Mouse (Mus musculus): ENCODE data around the gene Gap43. TPM values are rescaled to one million over a fixed set of nuclear protein-coding genes. Genes with fewer than 3 reads are reported as not detected.

Gap43 gene
- polyA plus RNA-seq, 1 experiment from 2014 or later = 0.53 TPM

DNA sequence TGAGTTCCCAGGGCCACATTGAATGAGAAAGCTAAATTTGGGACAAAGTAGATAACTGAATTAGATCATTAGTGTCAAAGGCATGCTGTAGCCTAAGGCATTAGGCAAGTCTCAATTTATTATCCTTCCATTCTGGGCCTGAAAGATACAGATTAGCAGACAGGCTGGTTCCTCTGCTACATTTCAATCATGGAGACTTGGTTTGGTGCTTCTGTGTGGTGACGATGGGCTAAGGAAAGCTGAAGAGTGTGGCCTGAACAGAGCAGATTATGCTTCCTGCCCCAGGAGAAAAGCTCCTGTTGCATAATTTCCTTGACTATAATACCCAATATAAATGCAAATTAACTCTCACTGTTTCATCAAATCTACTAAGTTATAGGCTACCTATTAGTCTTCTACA is 31.7 kb downstream of the Gap43 start:
- WGBS (ENCODE audit: insufficient replicate concordance) = 65% methylated on average over 1 of the region's 1 CpGs
- H3K4me3 ChIP-seq (ENCODE audit: low read depth, low read length) = no peak overlapping the region
- no peak for TF ChIP-seq EP300 (IDR thresholded peaks at IDR 0.05; ENCODE audit: low read depth)
- TF ChIP-seq CTCF (IDR thresholded peaks at IDR 0.05; ENCODE audit: low read depth) = no peak
- DNase-seq (no peak), ATAC-seq (no peak)
- H3K9me3 ChIP-seq (ENCODE audit: low read length) = no peaks in the 10 kb centered on the region
- H3K9ac ChIP-seq (replicated peaks) = no peak overlapping the region
- H3K4me1 ChIP-seq (ENCODE audit: insufficient read depth) = no peaks in the 10 kb centered on the region
- no peaks in the 10 kb centered on the region for H3K36me3 ChIP-seq (replicated peaks; ENCODE audit: insufficient read depth, low read length)
- no peak overlapping the region for H3K4me2 ChIP-seq (ENCODE audit: low read depth, low read length)
- no peaks in the 10 kb centered on the region for H3K27me3 ChIP-seq (ENCODE audit: insufficient read depth, low read length)
- H3K27ac ChIP-seq (ENCODE audit: low read depth) = no peak overlapping the region

- H3K9ac ChIP-seq (replicated peaks) = no peak overlapping the region
- no peak overlapping the region for H3K4me3 ChIP-seq (ENCODE audit: low read depth, low read length)
- 3% methylated on average over 14 of the region's 14 CpGs for WGBS (ENCODE audit: insufficient replicate concordance)
- H3K36me3 ChIP-seq (replicated peaks; ENCODE audit: insufficient read depth, low read length) = no peaks in the 10 kb centered on the region
- TF ChIP-seq EP300 (IDR thresholded peaks at IDR 0.05; ENCODE audit: low read depth) (no peak), CTCF (IDR thresholded peaks at IDR 0.05; ENCODE audit: low read depth) (no peak)
- H3K4me2 ChIP-seq (ENCODE audit: low read depth, low read length) = peak overlapping the region; percentile 19; the same call in 1 of the 2 replicates
- H3K9me3 ChIP-seq (ENCODE audit: low read length) = no peaks in the 10 kb centered on the region
- ATAC-seq = peak; percentile 53
- no peaks in the 10 kb centered on the region for H3K27me3 ChIP-seq (ENCODE audit: insufficient read depth, low read length)
- no peaks in the 10 kb centered on the region for H3K4me1 ChIP-seq (ENCODE audit: insufficient read depth)
- peak; percentile 20 for DNase-seq
- peak overlapping the region; percentile 22; the same call in 1 of the 2 replicates for H3K27ac ChIP-seq (ENCODE audit: low read depth)
Measured at GRCm38 (mm10) chr16:42305934-42306701, 34.3 kb downstream of the Gap43 start.

DNA sequence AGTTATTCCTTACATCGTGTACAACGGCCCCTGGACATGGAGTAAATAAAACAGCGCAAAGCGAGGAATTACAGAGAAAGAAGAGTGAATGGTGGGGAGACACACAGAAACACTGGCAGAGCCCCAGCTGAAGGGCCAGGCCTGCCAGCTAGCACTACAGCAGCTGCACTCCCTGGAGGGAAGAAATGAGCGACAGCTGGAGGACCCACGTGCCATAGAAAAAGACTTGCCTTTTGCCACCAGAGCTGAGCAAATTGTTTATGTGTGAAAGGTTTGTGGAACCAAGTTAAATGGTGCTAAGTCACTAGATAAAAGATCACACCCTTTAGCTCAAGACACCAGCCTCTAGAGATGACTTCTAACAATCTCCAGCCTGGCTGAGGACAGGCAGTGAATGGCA is 37.0 kb downstream of the Gap43 start:
- no peak overlapping the region for H3K27ac ChIP-seq (ENCODE audit: low read depth)
- ATAC-seq (no peak), DNase-seq (no peak)
- TF ChIP-seq EP300 (IDR thresholded peaks at IDR 0.05; ENCODE audit: low read depth) (no peak), CTCF (IDR thresholded peaks at IDR 0.05; ENCODE audit: low read depth) (no peak)
- no peaks in the 10 kb centered on the region for H3K36me3 ChIP-seq (replicated peaks; ENCODE audit: insufficient read depth, low read length)
- H3K4me1 ChIP-seq (ENCODE audit: insufficient read depth) = no peaks in the 10 kb centered on the region
- no peaks in the 10 kb centered on the region for H3K9me3 ChIP-seq (ENCODE audit: low read length)
- WGBS (ENCODE audit: insufficient replicate concordance) = 72% methylated on average over 6 of the region's 6 CpGs
- H3K9ac ChIP-seq (replicated peaks) = no peak overlapping the region
- no peak overlapping the region for H3K4me3 ChIP-seq (ENCODE audit: low read depth, low read length)
- no peak overlapping the region for H3K4me2 ChIP-seq (ENCODE audit: low read depth, low read length)
- no peaks in the 10 kb centered on the region for H3K27me3 ChIP-seq (ENCODE audit: insufficient read depth, low read length)

DNA sequence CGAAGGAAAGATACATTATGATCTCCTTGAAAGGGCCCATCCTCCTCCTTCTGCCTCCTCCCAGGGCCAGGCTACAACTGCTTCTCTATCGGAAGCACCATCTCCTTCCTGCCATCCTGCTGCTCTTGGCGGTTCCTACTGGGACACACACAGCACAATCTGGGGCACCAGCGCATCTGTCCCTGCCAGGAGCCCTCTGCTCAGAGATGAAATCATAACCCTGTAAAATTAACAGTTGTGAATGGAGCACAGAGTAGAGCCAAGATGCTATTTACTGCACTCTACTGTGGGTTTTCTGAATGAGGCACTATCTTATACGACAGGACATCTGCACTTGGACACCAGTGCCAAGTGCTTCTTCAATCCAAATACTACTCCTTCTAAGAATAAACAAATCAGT is 46.0 kb downstream of the Gap43 start:
- no peaks in the 10 kb centered on the region for H3K36me3 ChIP-seq (replicated peaks; ENCODE audit: insufficient read depth, low read length)
- no peak overlapping the region for H3K4me2 ChIP-seq (ENCODE audit: low read depth, low read length)
- no peaks in the 10 kb centered on the region for H3K9me3 ChIP-seq (ENCODE audit: low read length)
- no peaks in the 10 kb centered on the region for H3K4me1 ChIP-seq (ENCODE audit: insufficient read depth)
- no peak overlapping the region for H3K4me3 ChIP-seq (ENCODE audit: low read depth, low read length)
- H3K27ac ChIP-seq (ENCODE audit: low read depth) = no peak overlapping the region
- WGBS (ENCODE audit: insufficient replicate concordance) = 75% methylated on average over 5 of the region's 5 CpGs
- ATAC-seq = no peak
- H3K27me3 ChIP-seq (ENCODE audit: insufficient read depth, low read length) = no peaks in the 10 kb centered on the region
- TF ChIP-seq EP300 (IDR thresholded peaks at IDR 0.05; ENCODE audit: low read depth) = no peak
- TF ChIP-seq CTCF (IDR thresholded peaks at IDR 0.05; ENCODE audit: low read depth) = no peak
- DNase-seq = no peak
- H3K9ac ChIP-seq (replicated peaks) = no peak overlapping the region

DNA sequence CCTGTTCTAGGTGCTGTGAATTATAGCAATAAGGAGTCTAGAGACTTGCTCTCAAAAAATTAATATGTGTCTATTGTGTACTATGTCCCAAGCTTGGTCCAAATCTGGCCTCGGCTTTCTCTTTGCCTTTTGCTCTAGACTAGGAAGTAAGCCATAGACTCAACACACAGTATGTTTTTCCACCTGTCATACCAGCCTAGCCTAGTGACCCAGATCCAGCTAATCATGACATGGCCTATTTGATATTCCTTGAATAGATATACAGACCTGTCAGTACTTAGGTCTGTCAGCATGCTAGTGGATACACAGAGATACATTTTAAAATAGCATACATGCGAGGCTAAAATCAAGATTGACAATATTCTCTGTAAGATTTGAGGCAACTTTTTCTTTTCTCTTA is 46.4 kb downstream of the Gap43 start:
- WGBS (ENCODE audit: insufficient replicate concordance) = 75% methylated on average over 2 of the region's 2 CpGs
- H3K27ac ChIP-seq (ENCODE audit: low read depth) = no peak overlapping the region
- no peak overlapping the region for H3K4me2 ChIP-seq (ENCODE audit: low read depth, low read length)
- no peak overlapping the region for H3K9ac ChIP-seq (replicated peaks)
- no peak overlapping the region for H3K4me3 ChIP-seq (ENCODE audit: low read depth, low read length)
- TF ChIP-seq CTCF (IDR thresholded peaks at IDR 0.05; ENCODE audit: low read depth) (no peak), EP300 (IDR thresholded peaks at IDR 0.05; ENCODE audit: low read depth) (no peak)
- H3K27me3 ChIP-seq (ENCODE audit: insufficient read depth, low read length) = no peaks in the 10 kb centered on the region
- H3K4me1 ChIP-seq (ENCODE audit: insufficient read depth) = no peaks in the 10 kb centered on the region
- no peak for ATAC-seq
- no peak for DNase-seq
- no peaks in the 10 kb centered on the region for H3K9me3 ChIP-seq (ENCODE audit: low read length)
- no peaks in the 10 kb centered on the region for H3K36me3 ChIP-seq (replicated peaks; ENCODE audit: insufficient read depth, low read length)

DNA sequence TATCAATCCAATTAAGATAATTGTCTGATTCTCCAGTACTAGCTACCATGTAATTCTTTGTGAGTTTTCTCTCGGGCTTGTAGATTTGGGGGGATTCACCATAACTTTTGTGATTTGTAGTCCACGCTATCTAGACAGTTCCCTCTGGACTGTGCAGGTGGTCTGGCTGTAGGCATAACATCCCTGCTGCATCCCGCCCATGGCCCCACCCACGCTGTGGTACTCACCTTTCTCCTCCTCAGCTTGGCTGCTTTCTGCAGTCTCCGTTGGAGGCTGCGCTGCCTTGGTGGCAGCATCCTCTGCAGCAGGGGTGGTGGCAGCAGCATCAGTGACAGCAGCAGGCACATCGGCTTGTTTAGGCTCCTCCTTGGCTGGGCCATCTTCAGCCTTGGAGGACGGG is 48.9 kb downstream of the Gap43 start:
- TF ChIP-seq CTCF (IDR thresholded peaks at IDR 0.05; ENCODE audit: low read depth) = no peak
- no peak for TF ChIP-seq EP300 (IDR thresholded peaks at IDR 0.05; ENCODE audit: low read depth)
- H3K27me3 ChIP-seq (ENCODE audit: insufficient read depth, low read length) = no peaks in the 10 kb centered on the region
- H3K36me3 ChIP-seq (replicated peaks; ENCODE audit: insufficient read depth, low read length) = no peaks in the 10 kb centered on the region
- no peak overlapping the region for H3K4me3 ChIP-seq (ENCODE audit: low read depth, low read length)
- H3K4me1 ChIP-seq (ENCODE audit: insufficient read depth) = no peaks in the 10 kb centered on the region
- WGBS (ENCODE audit: insufficient replicate concordance) = 69% methylated on average over 8 of the region's 8 CpGs
- H3K9me3 ChIP-seq (ENCODE audit: low read length) = no peaks in the 10 kb centered on the region
- no peak overlapping the region for H3K27ac ChIP-seq (ENCODE audit: low read depth)
- DNase-seq (no peak), ATAC-seq (no peak)
- no peak overlapping the region for H3K9ac ChIP-seq (replicated peaks)
- H3K4me2 ChIP-seq (ENCODE audit: low read depth, low read length) = no peak overlapping the region

Measured in liver, postnatal 0 days (tissue).